Mouse (Mus musculus) kidney, adult 2 months (tissue): ENCODE results near the gene Ttyh3. TPM values are rescaled to one million over a fixed set of nuclear protein-coding genes. Genes with fewer than 3 reads are reported as not detected.

ENCODE experiments used
- DNase-seq: peaks from one replicate; pipeline ENCODE4 v3.0.0; 2021
- H3K27ac ChIP-seq: fragments of 200-500 bp; 2 replicates; pipeline ENCODE4 v1.5.1; 2012; ENCODE audit warnings: low read depth, low read length, control low read depth, inconsistent platforms; ENCODE audit not compliant: insufficient read depth
- H3K27me3 ChIP-seq: fragments of 200-500 bp; replicated peaks from 2 replicates; pipeline ENCODE4 v1.6.1; 2012; ENCODE audit warnings: mild to moderate bottlenecking, moderate library complexity, low read length, inconsistent platforms; ENCODE audit not compliant: control insufficient read depth, insufficient read depth
- H3K36me3 ChIP-seq: fragments of 200-500 bp; 2 replicates; pipeline ENCODE4 v1.6.1; 2012; ENCODE audit warnings: mild to moderate bottlenecking, moderate library complexity, low read length, inconsistent platforms; ENCODE audit not compliant: control insufficient read depth, insufficient read depth
- H3K4me1 ChIP-seq: fragments of 200-500 bp; 2 replicates; pipeline ENCODE4 v1.6.1; 2011; ENCODE audit warnings: low read length; ENCODE audit not compliant: control insufficient read depth, insufficient read depth
- H3K4me3 ChIP-seq: fragments of 200-500 bp; 2 replicates; pipeline ENCODE4 v1.5.1; 2011; ENCODE audit warnings: mild to moderate bottlenecking, low read depth, low read length, control low read depth; ENCODE audit not compliant: insufficient read depth
- CTCF ChIP-seq: fragments of 200-500 bp; conservative IDR thresholded peaks from 2 replicates; pipeline ENCODE4 v1.5.1; 2011; ENCODE audit warnings: low read depth, mild to moderate bottlenecking, control low read depth, low read length, moderate library complexity, mixed read lengths; ENCODE audit not compliant: insufficient read depth, insufficient read length
- POLR2A ChIP-seq: fragments of 200-500 bp; IDR thresholded peaks from one replicate; pipeline ENCODE4 v1.6.1; 2011; ENCODE audit warnings: low read depth, low read length, control low read depth
- WGBS: fragments of 180-500 bp; shearing (Covaris S2); methylation state at CpG from one replicate; pipeline ENCODE4 v1.1.7; 2018; 5-methylcytosine and 5-hydroxymethylcytosine counted together
- polyA plus RNA-seq: library from polyadenylated mRNA; depleted of rRNA; stranded (reverse); fragments of >200 nt; gene quantifications from 2 replicates; pipeline ENCODE4 v1.2.3, GENCODE M21; 2012

Ttyh3 gene
- polyA plus RNA-seq, 1 experiment: 35.6 TPM

DNA sequence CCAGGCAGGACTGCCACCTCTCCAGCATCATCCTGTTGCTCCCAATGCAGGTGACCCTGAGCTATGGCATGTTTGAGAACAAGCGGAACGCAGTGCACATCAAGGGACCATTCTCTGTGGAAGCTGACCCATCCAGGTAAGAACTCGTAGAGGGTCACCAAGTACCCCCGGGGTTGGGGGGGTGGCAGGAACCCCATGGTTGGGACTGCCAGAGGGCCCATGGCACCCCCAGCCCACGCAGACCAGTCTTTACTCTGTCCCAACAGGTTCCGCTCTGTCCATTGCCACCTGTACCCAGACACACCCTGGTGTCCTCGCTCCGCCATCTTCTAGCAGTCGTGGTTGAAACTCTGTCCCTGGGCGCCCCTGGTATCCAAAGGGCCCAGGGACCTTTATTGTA lies 34.7 kb downstream of the Ttyh3 start:
- DNase-seq: no peak
- WGBS: 95% methylated on average over 10 of the region's 10 CpGs
- Histone ChIP-seq H3K36me3 (no peaks in the 10 kb centered on the region), H3K4me1 (no peaks in the 10 kb centered on the region), H3K27me3 (no peaks in the 10 kb centered on the region), H3K4me3 (no peak overlapping the region), H3K27ac (no peak overlapping the region)
- TF ChIP-seq POLR2A (no peak), CTCF (no peak)

DNA sequence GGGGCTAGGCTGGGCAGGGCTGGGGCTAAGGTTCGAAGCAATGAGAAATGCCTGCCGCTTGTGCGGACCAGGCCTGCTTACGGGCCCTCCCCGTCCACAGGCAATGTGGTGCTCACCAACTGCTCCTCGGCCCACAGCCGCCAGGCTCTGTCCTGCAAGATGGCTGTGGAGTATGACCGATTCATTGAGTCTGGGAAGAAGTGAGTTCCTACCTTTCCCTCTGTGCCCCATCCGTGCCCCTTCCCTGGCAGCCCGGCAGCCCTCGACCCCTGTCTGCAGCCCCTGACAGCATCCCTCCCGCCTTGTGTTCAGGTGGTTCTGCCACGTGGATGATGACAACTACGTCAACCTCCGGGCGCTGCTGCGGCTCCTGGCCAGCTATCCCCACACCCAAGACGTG lies 36.6 kb downstream of the Ttyh3 start:
- Histone ChIP-seq H3K27ac (no peak overlapping the region), H3K4me3 (no peak overlapping the region), H3K4me1 (no peaks in the 10 kb centered on the region), H3K36me3 (no peaks in the 10 kb centered on the region), H3K27me3 (no peaks in the 10 kb centered on the region)
- 71% methylated on average over 18 of the region's 18 CpGs for WGBS
- no peak for TF ChIP-seq POLR2A
- TF ChIP-seq CTCF: no peak
- no peak for DNase-seq

DNA sequence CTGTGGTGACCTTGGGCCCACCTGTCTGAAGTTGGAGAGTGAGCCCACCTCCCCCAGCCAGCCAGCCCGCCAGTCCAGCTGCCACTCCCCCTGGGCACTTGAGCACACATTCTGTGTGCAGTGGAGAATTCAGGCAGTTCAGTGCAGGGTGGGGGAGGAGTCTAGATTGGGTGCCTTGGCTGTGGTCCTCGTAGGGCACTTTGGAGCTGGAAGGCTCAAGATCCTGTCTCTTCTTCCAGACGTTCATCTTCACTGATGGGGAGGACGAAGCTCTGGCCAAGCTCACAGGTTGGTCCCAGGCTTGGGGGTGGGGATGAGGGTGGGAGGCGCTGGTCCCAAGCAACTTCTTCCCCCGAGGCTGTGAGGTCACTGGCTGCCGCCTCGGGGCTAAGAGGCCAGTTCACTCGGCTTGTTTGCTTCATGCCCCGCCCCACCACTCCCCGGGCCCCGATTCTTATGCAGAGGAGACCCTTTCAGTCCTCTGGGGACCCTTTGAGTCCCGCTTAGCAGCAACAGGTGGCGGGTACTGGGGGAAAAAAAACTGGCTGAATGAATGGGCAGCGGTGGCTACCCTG lies 37.1 kb downstream of the Ttyh3 start:
- Histone ChIP-seq H3K27ac (0 out of 2 replicates have a peak overlapping the region, but pooled peaks have one; percentile 17), H3K4me3 (peak overlapping the region; percentile 30; the same call in 1 of the 2 replicates), H3K4me1 (no peaks in the 10 kb centered on the region), H3K36me3 (no peaks in the 10 kb centered on the region), H3K27me3 (no peaks in the 10 kb centered on the region)
- DNase-seq: no peak
- TF ChIP-seq CTCF: no peak
- TF ChIP-seq POLR2A: no peak
- 30% methylated on average over 15 of the region's 15 CpGs for WGBS

DNA sequence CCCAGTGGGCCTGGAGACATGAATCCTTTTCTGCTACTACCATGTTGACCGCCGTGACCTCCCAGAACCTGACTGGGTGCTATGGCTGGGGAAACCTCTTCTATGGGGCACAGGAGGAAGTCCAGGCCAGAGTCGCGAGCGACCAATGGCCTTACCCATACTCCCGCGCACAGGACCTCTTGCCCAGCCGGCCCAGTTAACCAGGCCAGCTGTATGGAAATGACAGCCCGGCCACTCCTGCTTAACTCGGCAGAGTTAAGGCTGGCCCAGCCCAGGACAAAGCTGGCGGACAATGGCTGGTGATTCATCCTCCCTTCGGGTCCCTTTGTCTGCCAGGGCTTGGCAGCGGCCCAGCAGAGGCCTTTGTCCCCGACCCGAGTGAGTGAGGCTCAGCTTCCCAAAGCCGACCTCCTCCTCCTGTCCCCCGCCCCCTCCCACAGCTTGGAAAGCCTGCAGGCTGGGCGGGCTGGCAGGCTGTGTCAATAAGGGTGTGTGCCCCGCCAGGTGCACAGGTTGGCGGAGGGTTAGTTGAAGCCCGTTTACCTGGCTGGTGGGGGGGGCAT lies 37.7 kb downstream of the Ttyh3 start:
- peak overlapping the region; percentile 30 for H3K4me3 ChIP-seq
- peak; percentile 82 for DNase-seq
- H3K27ac ChIP-seq: peak overlapping the region; percentile 70
- TF ChIP-seq POLR2A (no peak), CTCF (no peak)
- no peaks in the 10 kb centered on the region for H3K27me3 ChIP-seq
- H3K36me3 ChIP-seq: no peaks in the 10 kb centered on the region
- no peaks in the 10 kb centered on the region for H3K4me1 ChIP-seq
- 8% methylated on average over 21 of the region's 21 CpGs for WGBS

DNA sequence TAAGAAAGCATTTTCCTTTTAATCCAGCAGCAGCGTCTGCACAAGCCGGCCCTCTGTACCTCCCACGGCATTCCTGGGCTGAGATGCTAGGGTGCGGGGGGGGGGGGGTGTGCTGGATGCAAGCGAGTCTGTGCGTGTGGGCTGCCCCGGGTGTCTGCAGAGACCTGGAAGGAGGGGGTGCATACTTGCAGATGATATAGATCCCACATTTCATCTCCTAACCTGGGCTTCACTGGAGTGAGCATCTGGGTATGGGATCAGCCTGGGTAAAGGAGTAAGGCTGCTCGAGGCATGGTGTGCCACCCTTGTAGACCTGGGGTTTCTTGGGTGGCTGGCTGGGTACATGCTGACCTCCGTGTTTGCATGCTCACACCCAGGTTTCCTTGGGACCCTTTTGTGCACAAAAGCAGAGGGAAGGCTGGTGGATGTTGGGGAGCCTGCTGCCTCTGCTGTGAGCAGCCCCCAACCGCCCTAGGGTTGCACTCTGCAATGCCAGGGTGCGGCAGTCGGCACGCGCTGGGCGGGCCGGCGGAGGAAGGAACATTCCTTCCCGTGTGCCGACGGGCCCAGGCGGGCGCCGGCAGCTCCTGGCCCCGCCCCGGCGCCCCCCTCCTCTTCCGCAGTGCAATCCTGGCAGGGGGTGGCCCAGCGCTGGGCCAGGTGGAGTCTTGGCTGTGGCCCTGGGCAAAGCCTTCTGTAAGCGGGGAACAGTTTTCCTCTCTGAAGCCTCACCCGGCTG lies 38.4 kb downstream of the Ttyh3 start:
- no peak for TF ChIP-seq CTCF
- TF ChIP-seq POLR2A: no peak
- 8% methylated on average over 30 of the region's 30 CpGs for WGBS
- H3K27ac ChIP-seq: peak overlapping the region; percentile 70
- H3K4me3 ChIP-seq: peak overlapping the region; percentile 47
- no peaks in the 10 kb centered on the region for H3K36me3 ChIP-seq
- peak; percentile 65 for DNase-seq
- H3K4me1 ChIP-seq: no peaks in the 10 kb centered on the region
- no peaks in the 10 kb centered on the region for H3K27me3 ChIP-seq

DNA sequence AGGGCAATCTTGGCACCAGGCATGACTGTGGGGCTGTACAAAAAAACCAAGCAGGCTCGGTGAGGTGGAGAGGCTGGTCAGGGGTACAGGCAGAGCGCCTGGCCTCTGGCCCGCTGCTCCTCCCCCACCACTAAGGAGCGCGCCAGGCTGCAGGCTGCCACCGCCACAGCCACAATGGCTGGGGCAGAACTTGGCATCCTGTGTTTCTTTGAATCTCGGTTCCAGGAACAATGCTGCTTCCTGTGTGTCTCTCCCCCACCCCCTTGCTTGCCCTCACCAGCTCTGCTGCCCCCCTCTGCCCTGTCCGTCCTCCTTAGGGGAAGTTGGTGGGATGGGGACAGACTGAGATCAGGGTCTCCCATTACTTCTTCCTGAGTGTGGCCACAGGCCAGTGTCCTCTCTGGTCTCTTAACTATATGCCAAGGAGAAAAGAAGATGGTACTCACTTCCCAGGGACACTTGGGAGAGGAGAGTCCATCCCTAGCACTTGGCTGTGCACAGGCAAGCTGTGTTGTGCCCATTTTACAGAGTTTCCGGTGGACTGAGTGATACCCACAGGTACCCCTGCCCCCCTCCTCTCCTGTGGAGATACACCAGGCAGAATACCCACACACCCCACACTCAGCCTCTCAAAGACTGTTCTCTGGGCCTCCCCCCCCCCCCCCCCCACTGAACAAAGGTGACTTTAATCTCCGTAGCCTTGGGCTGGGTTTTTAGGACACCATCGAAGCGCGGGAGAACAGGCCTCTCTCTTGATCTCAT lies 39.1 kb downstream of the Ttyh3 start:
- H3K27ac ChIP-seq: peak overlapping the region; percentile 78
- no peaks in the 10 kb centered on the region for H3K4me1 ChIP-seq
- H3K27me3 ChIP-seq: no peaks in the 10 kb centered on the region
- peak overlapping the region; percentile 76 for H3K4me3 ChIP-seq
- WGBS: 21% methylated on average over 13 of the region's 13 CpGs
- DNase-seq: peak; percentile 67
- H3K36me3 ChIP-seq: no peaks in the 10 kb centered on the region
- no peak for TF ChIP-seq CTCF
- no peak for TF ChIP-seq POLR2A

DNA sequence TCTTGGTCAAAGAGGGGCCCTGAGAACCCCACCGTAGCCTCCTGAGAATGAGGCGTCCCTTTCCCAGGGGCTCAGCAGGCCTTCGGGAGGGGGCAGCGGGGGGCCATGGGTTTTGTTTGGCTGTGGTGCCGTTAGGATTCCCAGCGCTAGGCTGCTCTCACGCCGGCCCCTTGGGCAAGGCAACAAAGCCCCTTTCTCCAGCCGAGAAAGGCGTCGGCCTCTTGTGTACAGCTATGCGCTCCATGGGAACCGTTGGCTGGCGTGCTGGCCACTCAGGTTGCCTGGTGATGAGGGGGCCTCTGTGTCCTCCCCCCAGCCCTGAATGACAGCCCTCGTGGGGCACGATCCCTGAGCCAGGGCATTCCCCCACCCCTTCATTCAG lies 40.2 kb downstream of the Ttyh3 start:
- peak overlapping the region; percentile 76 for H3K4me3 ChIP-seq
- no peak for DNase-seq
- WGBS: 16% methylated on average over 16 of the region's 16 CpGs
- no peaks in the 10 kb centered on the region for H3K36me3 ChIP-seq
- H3K27ac ChIP-seq: peak overlapping the region; percentile 56; the same call in 1 of the 2 replicates
- no peaks in the 10 kb centered on the region for H3K27me3 ChIP-seq
- H3K4me1 ChIP-seq: no peaks in the 10 kb centered on the region
- TF ChIP-seq CTCF (no peak), POLR2A (no peak)
